Mouse (Mus musculus): Measurements from ENCODE around the gene Pi4k2a.
"Not testable (repeated sequence)": the region's sequence is repeated elsewhere in the genome, so short reads cannot be mapped to it uniquely, and the experiment has no call there.

The Pi4k2a gene

GRCm38 (mm10) chr19:42080469-42080868 is 9.8 kb upstream of the Pi4k2a start:
- DNase-seq (ENCODE audit: low spot score): no peak

DNA sequence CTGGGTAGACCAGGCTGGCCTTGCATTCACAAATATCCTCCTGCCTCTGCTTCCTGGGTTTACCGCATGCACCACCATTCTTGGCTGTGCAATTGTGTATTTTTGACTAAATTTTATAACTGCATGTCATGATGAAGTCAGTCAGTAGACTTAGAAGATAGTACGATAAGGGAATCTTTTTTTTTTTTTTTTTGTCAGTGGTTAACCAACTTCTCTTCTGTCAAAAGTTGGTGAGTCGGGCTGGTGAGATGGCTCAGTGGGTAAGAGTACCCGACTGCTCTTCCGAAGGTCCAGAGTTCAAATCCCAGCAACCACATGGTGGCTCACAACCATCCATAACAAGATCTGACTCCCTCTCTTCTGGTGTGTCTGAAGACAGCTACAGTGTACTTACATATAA is 8.7 kb upstream of the Pi4k2a start:
- not testable (repeated sequence) for DNase-seq (ENCODE audit: low spot score)

DNA sequence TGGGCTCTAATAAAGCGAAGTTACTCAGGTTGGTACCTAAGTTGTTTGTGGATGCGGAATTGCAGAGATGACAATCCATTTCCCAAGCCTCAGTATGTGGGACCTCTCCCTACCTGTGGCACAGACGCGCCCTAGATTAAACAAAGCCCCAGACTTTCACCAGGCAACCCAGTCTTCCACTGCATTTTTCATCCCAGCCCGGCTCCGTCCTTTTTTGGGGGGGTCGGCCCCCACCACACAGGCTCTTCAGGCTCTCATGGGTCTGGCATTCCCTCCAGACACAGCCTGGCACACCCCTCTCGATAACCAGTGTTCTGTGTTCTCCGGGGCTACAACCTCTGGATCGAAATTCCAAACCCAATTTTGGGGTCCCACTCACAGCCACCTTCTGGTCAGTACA is 4.6 kb upstream of the Pi4k2a start:
- DNase-seq (ENCODE audit: low spot score): no peak

DNA sequence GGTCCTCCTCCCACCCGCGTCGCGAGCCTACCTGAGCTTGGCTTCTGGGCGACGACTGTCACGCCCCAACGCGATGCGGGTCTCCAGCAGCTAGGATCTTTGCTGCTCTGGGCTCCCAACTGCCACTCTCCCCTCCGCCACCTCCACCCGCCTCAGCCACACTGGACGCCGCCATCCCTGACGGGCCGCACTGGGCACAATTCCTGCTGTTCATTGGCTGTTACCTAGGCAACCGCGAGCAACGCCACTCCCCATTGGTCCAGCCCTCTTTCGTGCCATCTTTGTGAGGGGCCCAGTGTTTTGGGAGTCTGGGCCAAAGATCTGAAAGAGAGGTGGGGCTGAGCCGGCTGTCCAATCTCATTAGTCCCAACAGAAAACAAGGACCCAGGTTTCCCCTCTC is 4.1 kb upstream of the Pi4k2a start, which contains the start of gene Morn4:
Gene Morn4 (minus strand): TSS at position 192 of the 400 bp plus-strand sequence.
- DNase-seq (ENCODE audit: low spot score): peak; percentile 90

DNA sequence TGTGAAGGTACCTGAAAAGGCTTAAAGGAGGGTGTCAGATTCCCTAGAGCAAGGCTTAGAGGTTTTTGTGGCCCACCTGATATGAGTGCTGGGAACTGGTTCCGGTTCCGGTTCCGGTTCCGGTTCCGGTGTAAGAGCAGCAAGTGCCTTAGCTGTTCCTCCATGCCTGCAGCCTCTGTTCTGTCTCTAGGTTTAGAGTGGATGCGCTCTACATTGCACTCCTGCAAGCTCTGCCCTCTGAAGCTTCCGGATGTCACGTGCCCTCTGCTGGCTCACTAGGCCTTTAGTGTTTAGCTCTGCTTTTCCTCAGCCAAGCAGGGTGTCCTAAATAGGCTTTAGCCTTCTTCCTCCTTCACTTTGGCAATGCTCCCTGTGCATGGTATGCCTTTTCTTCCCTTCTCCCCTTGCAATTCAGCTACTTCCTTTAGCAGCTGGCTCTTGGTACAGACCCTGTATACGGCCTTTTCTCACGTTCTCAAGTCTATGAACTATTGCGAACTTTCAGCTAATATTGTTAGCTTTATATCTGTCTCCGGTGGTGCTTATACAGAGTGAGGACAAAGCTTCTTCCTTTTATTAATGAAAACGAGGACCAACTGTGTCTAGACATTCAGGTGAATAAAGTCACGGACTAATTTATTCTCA is 1.0 kb upstream of the Pi4k2a start:
- DNase-seq (ENCODE audit: low spot score): peak; percentile 37

GRCm38 (mm10) chr19:42090637-42091141 is 419 bp downstream of the Pi4k2a start:
- DNase-seq (ENCODE audit: low spot score): no peak

- DNase-seq (ENCODE audit: low spot score): no peak
Measured at GRCm38 (mm10) chr19:42099406-42099805, 9.1 kb downstream of the Pi4k2a start.

DNA sequence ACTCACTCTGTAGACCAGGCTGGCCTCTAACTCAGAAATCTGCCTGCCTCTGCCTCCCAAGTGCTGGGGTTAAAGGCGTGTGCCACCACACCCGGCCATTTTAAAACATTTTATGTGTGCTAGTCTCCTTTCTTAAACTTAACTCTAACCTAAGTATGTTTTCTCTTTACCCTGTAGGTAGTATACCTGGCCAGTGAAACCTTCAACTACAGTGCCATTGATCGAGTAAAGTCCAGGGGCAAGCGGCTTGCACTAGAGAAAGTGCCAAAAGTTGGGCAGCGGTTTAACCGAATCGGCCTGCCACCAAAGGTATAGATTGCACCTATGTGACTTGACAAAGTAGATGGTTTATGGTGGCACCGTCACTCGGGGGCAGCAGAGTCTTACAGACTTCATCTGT is 14.4 kb downstream of the Pi4k2a start:
- no peak for DNase-seq (ENCODE audit: low spot score)

GRCm38 (mm10) chr19:42115783-42116335 is 25.6 kb downstream of the Pi4k2a start:
- DNase-seq (ENCODE audit: low spot score): no peak

- no peak for DNase-seq (ENCODE audit: low spot score)
Measured at GRCm38 (mm10) chr19:42118142-42118541, 27.9 kb downstream of the Pi4k2a start.

GRCm38 (mm10) chr19:42118596-42118995 is 28.3 kb downstream of the Pi4k2a start:
- no peak for DNase-seq (ENCODE audit: low spot score)

- no peak for DNase-seq (ENCODE audit: low spot score)
Measured at GRCm38 (mm10) chr19:42120451-42120850, 30.2 kb downstream of the Pi4k2a start.

DNA sequence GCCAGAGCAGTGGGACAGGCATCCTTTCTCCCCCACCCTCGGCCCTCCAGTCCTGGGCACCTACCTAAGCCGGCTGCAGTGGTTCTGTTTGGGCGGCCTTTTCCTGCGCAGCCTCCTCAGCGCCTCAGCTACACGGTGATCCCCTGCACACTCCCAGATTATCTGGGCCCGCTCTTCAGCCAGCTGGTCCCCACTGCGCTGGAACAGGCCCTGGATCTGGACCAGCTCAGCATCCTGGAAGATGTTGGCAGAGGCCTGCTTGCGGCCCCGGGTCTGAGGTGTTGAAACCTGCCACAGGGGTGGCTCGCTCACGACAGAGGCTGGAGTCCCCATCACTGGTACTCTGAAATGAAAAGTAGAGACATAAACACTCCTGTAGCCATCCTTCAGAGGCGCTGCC is 34.4 kb downstream of the Pi4k2a start:
- DNase-seq (ENCODE audit: low spot score): no peak

GRCm38 (mm10) chr19:42125501-42126218 is 35.4 kb downstream of the Pi4k2a start:
- no peak for DNase-seq (ENCODE audit: low spot score)

- no peak for DNase-seq (ENCODE audit: low spot score)
Measured at GRCm38 (mm10) chr19:42126219-42126605, 35.9 kb downstream of the Pi4k2a start.

DNA sequence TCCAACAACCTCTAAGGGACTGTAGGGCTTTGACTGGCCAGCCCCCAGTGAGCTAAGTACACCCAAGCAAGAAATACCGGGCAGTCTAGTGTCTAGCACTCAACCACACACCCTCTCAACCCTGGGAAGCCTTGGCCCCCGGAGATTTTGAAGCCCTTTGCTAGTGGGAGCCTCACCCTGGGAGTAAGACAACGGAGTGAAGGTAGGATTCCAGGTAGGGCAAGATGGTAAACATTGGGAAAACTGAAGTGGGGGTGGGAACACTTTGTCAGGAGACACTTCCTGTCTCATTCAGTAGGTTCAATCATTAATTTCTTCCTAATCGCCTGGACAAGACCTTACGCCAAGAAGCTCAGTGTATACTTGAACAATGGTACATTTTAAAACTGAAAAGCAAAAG is 36.8 kb downstream of the Pi4k2a start:
- DNase-seq (ENCODE audit: low spot score): no peak

DNA sequence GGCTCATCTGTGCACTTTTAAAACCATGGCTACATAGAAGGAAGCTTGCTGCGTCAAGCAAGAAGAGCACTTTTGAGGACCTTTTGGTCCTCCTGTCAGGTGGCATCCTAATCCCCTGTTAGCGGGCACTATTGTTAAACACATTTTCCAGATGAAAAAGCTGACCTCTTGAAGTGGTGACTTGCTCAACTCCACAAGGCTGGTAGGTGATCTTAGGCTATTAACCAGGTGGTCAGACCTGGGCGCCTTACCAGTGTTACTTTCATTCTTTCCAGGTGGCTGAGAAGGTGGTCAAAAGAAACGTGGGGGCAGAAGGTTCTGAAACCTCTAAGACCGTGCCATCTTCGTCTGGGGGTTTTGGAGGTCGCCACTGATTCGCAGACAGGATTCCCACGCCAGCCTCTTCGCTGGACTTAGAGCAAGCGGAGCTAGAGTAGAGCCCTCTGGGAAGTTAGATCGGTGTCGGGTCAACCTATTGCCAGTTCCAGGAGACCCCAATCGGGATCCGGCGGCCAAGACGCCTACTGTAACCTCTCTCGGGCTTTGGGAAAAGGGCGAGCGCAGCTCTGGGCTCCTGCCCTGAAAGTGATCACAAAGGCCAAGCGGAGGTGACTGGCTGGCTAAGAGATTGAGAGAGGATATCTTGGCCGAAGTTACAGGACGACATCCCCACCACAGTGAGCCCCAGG is 37.9 kb downstream of the Pi4k2a start:
- DNase-seq (ENCODE audit: low spot score): no peak

- peak; percentile 98 for DNase-seq (ENCODE audit: low spot score)
Measured at GRCm38 (mm10) chr19:42128787-42129508, 38.7 kb downstream of the Pi4k2a start, which contains the start of gene Avpi1. Gene Avpi1, minus strand, starts transcription at chr19:42129059.

GRCm38 (mm10) chr19:42129509-42130293 is 39.4 kb downstream of the Pi4k2a start:
- no peak for DNase-seq (ENCODE audit: low spot score)

DNA sequence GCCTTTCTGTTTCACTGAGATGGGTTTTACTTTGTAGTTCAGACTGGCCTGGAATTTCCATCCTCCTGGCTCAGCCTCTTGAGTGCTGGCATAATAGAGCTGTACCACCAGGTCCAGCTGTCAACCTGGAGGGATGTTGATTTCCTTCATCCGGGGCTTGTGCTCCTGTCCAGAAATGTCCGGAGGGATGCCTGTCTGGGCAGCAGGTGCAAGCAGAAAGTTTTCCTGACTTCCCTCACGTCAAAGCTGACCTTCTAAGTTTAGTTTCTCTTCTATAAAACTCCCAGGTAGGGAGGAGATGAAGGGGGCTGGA is 40.0 kb downstream of the Pi4k2a start:
- DNase-seq (ENCODE audit: low spot score): no peak

DNA sequence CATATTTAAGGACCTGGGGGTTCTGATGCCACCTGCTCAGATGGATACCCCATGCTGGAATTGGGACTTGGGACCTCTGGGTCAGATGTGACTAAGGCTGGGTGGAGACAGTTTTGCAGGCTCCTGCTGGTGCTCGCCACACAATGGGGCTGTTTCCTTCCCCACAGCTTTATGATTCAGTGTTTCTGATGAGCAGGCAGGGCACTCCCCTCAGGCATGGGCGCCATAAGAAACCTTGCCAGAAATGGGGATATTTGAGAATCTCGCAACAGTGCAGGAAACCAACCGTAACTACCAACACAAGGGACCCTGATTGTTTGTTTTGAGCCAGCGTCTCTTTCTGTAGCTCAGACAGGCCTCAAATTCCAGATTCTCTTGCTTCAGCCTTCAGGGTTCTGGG is 40.8 kb downstream of the Pi4k2a start:
- no peak for DNase-seq (ENCODE audit: low spot score)

Measured in left cerebral cortex, adult 11 months (tissue).